Mouse (Mus musculus) embryonic facial prominence, embryonic 10.5 days (tissue): Measurements from ENCODE around the gene Syt8. TPM values are rescaled to one million over a fixed set of nuclear protein-coding genes. Genes with fewer than 3 reads are reported as not detected.
A peak's percentile ranks its signal among the peaks of the same experiment; 100 is the strongest.

Source experiments
- DNase-seq: peaks from one replicate; pipeline ENCODE4 v3.0.0-alpha.2; 2017; ENCODE audit warnings: low spot score
- H3K27ac ChIP-seq: fragments of 300-500 bp; sonication (generic); replicated peaks from 2 replicates; pipeline ENCODE4 v1.5.1; 2016; ENCODE audit warnings: mild to moderate bottlenecking
- H3K27me3 ChIP-seq: fragments of 300-500 bp; sonication (generic); replicated peaks from 2 replicates; pipeline ENCODE4 v1.6.1; 2016; ENCODE audit warnings: low read depth, mild to moderate bottlenecking; ENCODE audit not compliant: poor library complexity, severe bottlenecking
- H3K36me3 ChIP-seq: fragments of 300-500 bp; sonication (generic); replicated peaks from 2 replicates; pipeline ENCODE4 v1.6.1; 2016; ENCODE audit warnings: mild to moderate bottlenecking, moderate library complexity
- H3K4me1 ChIP-seq: fragments of 300-500 bp; sonication (generic); 2 replicates; pipeline ENCODE4 v1.6.1; 2016
- H3K4me3 ChIP-seq: fragments of 300-500 bp; sonication (generic); 2 replicates; pipeline ENCODE4 v1.5.1; 2016; ENCODE audit warnings: mild to moderate bottlenecking, moderate library complexity
- H3K9me3 ChIP-seq: fragments of 300-500 bp; sonication (generic); 2 replicates; pipeline ENCODE4 v1.6.1; 2016; ENCODE audit warnings: mild to moderate bottlenecking
- WGBS: fragments of 180-500 bp; shearing (Covaris S2); methylation state at CpG from one replicate; pipeline ENCODE4 v1.1.7; 2016; 5-methylcytosine and 5-hydroxymethylcytosine counted together
- polyA plus RNA-seq: library from polyadenylated mRNA; unstranded; fragments of >200 nt; fragmentation: Nextera tagmentation; extraction: Ambion mirVana; gene quantifications from 2 replicates; pipeline ENCODE4 v1.2.1, GENCODE M21; 2016

Gene Syt8
- polyA plus RNA-seq: not detected in 2 replicates

GRCm38 (mm10) chr7:142434137-142434865 is at the start of gene Syt8:
TSS of gene Syt8 (plus strand) at chr7:142434850.
- H3K4me3 ChIP-seq: no peak within 1 kb of the TSS
- H3K4me1 ChIP-seq: peaks cover 25% of the 10 kb centered on the region
- no peak for DNase-seq
- 82% methylated on average over 10 of the region's 10 CpGs for WGBS
- H3K27ac ChIP-seq: peak within 1 kb of the TSS; percentile 82
- no peaks in the 10 kb centered on the region; the same call in 1 of the 2 replicates for H3K27me3 ChIP-seq
- H3K9me3 ChIP-seq: no peaks in the 10 kb centered on the region
- no peaks in the 10 kb centered on the region for H3K36me3 ChIP-seq

GRCm38 (mm10) chr7:142385742-142386403 is 48.8 kb upstream of the Syt8 start:
- 92% methylated on average over 3 of the region's 3 CpGs for WGBS
- H3K4me3 ChIP-seq: peak overlapping the region; percentile 84
- H3K4me1 ChIP-seq: peaks cover 23% of the 10 kb centered on the region
- no peak for DNase-seq
- peak overlapping the region; percentile 88; the same call in 1 of the 2 replicates for H3K27ac ChIP-seq
- peaks cover 51% of the 10 kb centered on the region for H3K36me3 ChIP-seq
- H3K27me3 ChIP-seq: no peaks in the 10 kb centered on the region
- H3K9me3 ChIP-seq: no peaks in the 10 kb centered on the region

DNA sequence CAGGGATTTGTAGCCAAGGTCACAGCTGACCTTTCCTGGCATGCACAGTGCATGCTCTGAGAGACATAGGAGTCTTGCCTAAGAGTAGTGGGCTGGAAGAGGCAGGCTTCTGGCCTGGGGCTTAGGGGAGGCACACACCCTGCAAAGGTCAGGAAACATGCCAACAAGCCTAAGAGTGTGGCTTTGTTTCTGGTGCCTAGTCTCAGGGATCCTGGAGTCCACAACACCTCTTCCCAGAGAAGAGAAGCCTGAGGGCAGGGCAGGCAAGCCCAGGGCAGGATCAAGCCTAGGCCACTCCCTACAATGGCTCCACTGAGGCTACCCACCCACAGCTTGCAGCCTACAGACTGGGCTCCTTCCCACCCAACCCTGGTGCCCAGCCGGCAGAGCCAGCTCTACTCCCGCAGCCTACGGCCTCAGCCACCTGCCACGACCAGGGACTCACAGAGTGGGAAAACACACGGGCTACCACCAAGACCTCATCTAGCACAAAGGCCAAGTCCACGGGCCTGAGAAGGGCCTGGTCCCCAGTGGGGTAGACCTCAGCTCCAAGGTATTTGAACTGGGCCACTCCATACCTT is 47.9 kb upstream of the Syt8 start:
- Histone ChIP-seq H3K27ac (peak overlapping the region; percentile 88), H3K27me3 (no peaks in the 10 kb centered on the region), H3K4me3 (peak overlapping the region; percentile 84), H3K36me3 (peaks cover 43% of the 10 kb centered on the region), H3K4me1 (peaks cover 23% of the 10 kb centered on the region), H3K9me3 (no peaks in the 10 kb centered on the region)
- no peak for DNase-seq
- WGBS: 56% methylated on average over 6 of the region's 6 CpGs

DNA sequence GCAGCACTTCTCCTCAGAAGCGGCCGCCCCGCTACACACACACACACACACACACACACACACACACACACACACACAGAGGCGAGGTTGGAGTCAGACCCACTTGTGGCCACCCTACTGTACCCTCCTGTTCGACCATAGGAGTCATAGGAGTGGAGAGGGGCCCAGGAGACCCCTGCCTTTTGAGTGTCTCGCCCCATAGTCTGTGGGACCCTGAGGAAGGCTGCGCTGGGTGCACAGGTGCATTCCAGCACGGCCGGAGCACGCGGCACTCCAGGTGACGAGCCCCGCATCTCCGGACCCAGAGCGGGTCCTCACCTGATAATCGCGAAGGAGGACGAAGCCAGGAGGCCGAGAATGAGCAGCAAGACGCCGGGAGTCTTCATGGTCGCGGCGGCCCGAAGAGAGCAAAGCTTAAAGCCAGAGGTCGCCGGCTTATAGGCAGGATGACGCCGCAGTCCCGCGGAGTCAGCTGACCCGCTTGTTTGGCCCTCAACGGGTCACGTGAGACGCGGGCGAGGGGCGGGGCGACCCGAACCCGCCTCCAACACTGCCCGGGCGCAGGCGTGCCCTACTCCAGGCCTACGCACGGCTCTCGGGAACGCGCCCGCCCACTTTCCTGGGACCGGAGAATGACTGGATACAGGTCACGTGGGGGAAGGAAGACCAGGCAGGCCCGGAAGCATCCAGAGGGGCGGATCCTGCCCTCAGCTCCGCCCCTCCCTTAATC is 47.1 kb upstream of the Syt8 start, which contains the start of gene Ctsd:
Gene Ctsd, minus strand, starts transcription at position 620 of the 730 bp plus-strand sequence.
- H3K27me3 ChIP-seq: no peaks in the 10 kb centered on the region
- peaks cover 23% of the 10 kb centered on the region for H3K4me1 ChIP-seq
- H3K27ac ChIP-seq: peak within 1 kb of the TSS; percentile 88
- H3K36me3 ChIP-seq: peaks cover 34% of the 10 kb centered on the region
- no peaks in the 10 kb centered on the region for H3K9me3 ChIP-seq
- H3K4me3 ChIP-seq: peak within 1 kb of the TSS; percentile 84
- peak; percentile 99 for DNase-seq
- under 1% methylated on average over 52 of the region's 55 CpGs for WGBS

DNA sequence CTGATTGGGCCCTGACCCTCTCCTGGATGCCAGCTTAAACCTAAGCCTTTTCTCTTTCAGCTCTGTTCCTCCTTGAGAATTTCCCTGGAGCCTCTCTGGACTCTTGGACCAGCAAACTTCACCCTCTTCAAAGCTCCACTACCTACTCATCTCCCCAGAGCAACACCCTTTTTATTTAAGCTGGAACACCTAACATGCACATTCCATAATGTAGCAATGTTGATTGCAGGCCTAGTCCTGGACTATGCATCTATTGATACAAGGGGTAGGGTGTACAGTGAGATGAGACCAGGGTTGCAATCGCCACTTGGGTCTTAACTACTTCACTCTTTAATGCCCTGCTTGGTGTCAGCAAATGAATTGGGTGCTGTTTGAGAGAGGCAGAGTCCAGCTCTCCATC is 46.5 kb upstream of the Syt8 start:
- peak overlapping the region; percentile 84 for H3K4me3 ChIP-seq
- H3K9me3 ChIP-seq: no peaks in the 10 kb centered on the region
- no peaks in the 10 kb centered on the region for H3K27me3 ChIP-seq
- peaks cover 29% of the 10 kb centered on the region for H3K4me1 ChIP-seq
- peaks cover 28% of the 10 kb centered on the region for H3K36me3 ChIP-seq
- 97% methylated on average over 1 of the region's 1 CpGs for WGBS
- DNase-seq: no peak
- H3K27ac ChIP-seq: peak overlapping the region; percentile 88

- DNase-seq: no peak
- H3K4me1 ChIP-seq: peaks cover 31% of the 10 kb centered on the region
- H3K27me3 ChIP-seq: no peaks in the 10 kb centered on the region
- peaks cover 23% of the 10 kb centered on the region for H3K36me3 ChIP-seq
- peak overlapping the region; percentile 88; the same call in 1 of the 2 replicates for H3K27ac ChIP-seq
- H3K4me3 ChIP-seq: no peak overlapping the region
- H3K9me3 ChIP-seq: no peaks in the 10 kb centered on the region
- WGBS: 93% methylated on average over 2 of the region's 2 CpGs
Observed at GRCm38 (mm10) chr7:142388740-142389139, 45.9 kb upstream of the Syt8 start.

GRCm38 (mm10) chr7:142389961-142390650 is 44.5 kb upstream of the Syt8 start:
- DNase-seq: no peak
- Histone ChIP-seq H3K4me1 (peaks cover 31% of the 10 kb centered on the region), H3K36me3 (peaks cover 9% of the 10 kb centered on the region), H3K27me3 (no peaks in the 10 kb centered on the region), H3K27ac (no peak overlapping the region), H3K9me3 (no peaks in the 10 kb centered on the region), H3K4me3 (no peak overlapping the region)
- 89% methylated on average over 3 of the region's 3 CpGs for WGBS

DNA sequence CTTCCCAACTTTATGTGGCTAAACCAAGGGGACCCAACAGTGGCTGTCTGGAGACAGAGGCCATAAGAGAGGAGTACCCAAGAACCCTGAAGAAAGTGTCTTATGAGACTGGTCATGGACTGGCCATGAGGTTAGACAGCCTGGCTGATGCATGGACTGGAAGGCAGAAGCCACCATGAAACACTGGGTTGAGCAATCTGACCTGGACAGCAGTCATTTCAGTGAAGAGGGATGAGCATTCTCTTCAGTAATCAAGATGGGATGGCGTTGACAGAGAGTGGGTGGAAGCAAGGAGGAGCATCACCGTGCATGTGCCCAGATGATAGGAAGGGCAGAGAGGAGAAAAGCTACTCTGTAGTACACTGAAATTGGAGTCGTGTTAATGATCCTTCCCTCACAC is 43.5 kb upstream of the Syt8 start:
- H3K27me3 ChIP-seq: no peaks in the 10 kb centered on the region
- H3K9me3 ChIP-seq: no peaks in the 10 kb centered on the region
- no peak for DNase-seq
- H3K4me3 ChIP-seq: no peak overlapping the region
- no peak overlapping the region for H3K27ac ChIP-seq
- no peaks in the 10 kb centered on the region; the same call in 1 of the 2 replicates for H3K36me3 ChIP-seq
- H3K4me1 ChIP-seq: peaks cover 25% of the 10 kb centered on the region
- 80% methylated on average over 3 of the region's 3 CpGs for WGBS

DNA sequence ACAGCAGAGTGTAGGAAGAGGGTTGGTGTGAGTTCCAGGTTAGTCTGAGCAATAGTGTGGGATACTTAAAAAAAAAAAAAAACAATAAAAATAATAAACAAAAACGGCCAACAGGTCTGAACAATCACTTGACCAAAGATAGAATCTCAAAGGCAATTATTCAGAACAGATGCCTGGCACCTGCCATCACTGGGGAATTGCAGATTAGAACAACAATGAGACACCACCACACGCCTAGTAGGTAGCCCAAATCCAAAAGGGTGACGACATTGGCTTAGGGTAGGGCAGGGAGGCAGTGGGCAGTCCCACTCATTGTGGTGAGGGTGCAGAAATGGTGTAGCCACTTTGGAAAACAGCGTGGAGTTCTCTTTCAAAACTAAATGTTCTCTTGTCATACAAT is 43.0 kb upstream of the Syt8 start:
- Histone ChIP-seq H3K4me3 (no peak overlapping the region), H3K27ac (no peak overlapping the region), H3K36me3 (no peaks in the 10 kb centered on the region), H3K4me1 (peaks cover 20% of the 10 kb centered on the region), H3K27me3 (no peaks in the 10 kb centered on the region), H3K9me3 (no peaks in the 10 kb centered on the region)
- no peak for DNase-seq
- 70% methylated on average over 4 of the region's 4 CpGs for WGBS

DNA sequence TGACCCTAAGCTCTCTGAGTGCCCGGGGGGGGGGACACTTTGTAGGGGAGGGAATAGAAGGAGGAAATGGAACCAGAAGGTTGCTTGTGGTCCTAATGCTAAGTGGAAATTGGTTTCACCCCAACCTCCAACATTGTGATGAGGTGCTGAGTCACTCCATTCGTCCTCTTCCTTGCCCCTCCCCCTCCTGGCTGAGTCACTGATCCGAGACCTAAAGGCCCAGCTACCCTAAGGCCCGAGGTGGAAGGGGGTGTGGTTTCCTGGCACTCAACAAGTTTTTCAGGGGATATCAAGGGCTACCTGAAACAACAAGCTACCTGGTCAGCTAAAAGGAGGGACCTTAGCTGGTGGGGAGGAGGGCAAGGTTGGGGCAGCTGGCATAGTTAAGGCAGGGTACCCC is 41.5 kb upstream of the Syt8 start:
- WGBS: 29% methylated on average over 4 of the region's 4 CpGs
- peak overlapping the region; percentile 30; the same call in 1 of the 2 replicates for H3K27ac ChIP-seq
- DNase-seq: no peak

GRCm38 (mm10) chr7:142394261-142395190 is 40.1 kb upstream of the Syt8 start:
- no peaks in the 10 kb centered on the region for H3K9me3 ChIP-seq
- peaks cover 20% of the 10 kb centered on the region for H3K4me1 ChIP-seq
- WGBS: 78% methylated on average over 6 of the region's 6 CpGs
- DNase-seq: no peak
- no peak overlapping the region for H3K27ac ChIP-seq
- H3K36me3 ChIP-seq: no peaks in the 10 kb centered on the region
- H3K4me3 ChIP-seq: no peak overlapping the region
- H3K27me3 ChIP-seq: no peaks in the 10 kb centered on the region

More for the DNA sequence above, 41.5 kb upstream of the Syt8 start:
- Histone ChIP-seq H3K4me3 (no peak overlapping the region), H3K27me3 (no peaks in the 10 kb centered on the region), H3K9me3 (no peaks in the 10 kb centered on the region), H3K4me1 (peaks cover 18% of the 10 kb centered on the region), H3K36me3 (no peaks in the 10 kb centered on the region)
